Mouse (Mus musculus) erythroblast, embryonic 14.5 days (primary cell): ENCODE data around the gene Spin1.

Source experiments
- GATA1 ChIP-seq: IDR thresholded peaks from 2 replicates; pipeline ENCODE4 v1.6.1; 2012; ENCODE audit warnings: low read length, inconsistent platforms, mixed read lengths
- TAL1 ChIP-seq: IDR thresholded peaks from 3 replicates; pipeline ENCODE4 v1.6.1; 2012; ENCODE audit warnings: low read length, inconsistent platforms, mixed read lengths

GRCm38 (mm10) chr13:51182236-51182635, 81.6 kb downstream of the Spin1 start:
- TF ChIP-seq GATA1: no peak
- no peak for TF ChIP-seq TAL1
